Mouse (Mus musculus): ENCODE results near the gene Git1.

Gene Git1

GRCm38 (mm10) chr11:77502481-77502880, 9.1 kb downstream of the Git1 start:
- DNase-seq (ENCODE audit: low spot score) = no peak

- DNase-seq (ENCODE audit: low spot score) = no peak
Observed at GRCm38 (mm10) chr11:77503511-77503910, 10.1 kb downstream of the Git1 start.

GRCm38 (mm10) chr11:77504377-77504776, 11.0 kb downstream of the Git1 start:
- no peak for DNase-seq (ENCODE audit: low spot score)

DNA sequence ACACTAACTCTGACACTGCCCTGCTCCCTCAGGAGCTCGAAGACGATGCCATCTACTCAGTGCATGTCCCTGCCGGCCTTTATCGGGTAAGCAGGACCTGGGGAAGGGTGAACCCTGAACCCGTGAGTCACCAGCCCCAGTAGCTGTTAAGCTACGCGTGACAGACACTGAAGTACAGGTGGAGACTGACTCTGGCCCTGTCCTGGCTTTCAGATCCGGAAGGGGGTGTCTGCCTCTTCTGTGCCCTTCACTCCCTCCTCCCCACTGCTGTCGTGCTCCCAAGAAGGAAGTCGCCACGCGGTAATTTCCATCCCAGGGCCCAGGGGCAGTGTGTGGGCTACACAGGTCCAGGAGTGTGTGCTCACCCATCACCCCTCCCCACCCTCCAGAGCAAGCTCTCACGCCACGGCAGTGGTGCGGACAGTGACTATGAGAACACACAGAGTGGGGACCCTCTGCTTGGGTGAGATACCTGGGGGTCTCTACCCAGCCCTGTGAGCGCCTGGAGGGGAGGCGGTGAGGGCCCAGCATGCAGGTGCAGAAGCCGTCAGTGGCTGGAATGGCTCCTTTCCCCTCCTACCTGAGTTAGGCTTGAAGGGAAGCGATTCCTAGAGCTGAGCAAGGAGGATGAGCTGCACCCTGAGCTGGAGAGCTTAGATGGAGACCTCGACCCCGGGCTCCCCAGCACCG, 12.1 kb downstream of the Git1 start:
- no peak for DNase-seq (ENCODE audit: low spot score)

DNA sequence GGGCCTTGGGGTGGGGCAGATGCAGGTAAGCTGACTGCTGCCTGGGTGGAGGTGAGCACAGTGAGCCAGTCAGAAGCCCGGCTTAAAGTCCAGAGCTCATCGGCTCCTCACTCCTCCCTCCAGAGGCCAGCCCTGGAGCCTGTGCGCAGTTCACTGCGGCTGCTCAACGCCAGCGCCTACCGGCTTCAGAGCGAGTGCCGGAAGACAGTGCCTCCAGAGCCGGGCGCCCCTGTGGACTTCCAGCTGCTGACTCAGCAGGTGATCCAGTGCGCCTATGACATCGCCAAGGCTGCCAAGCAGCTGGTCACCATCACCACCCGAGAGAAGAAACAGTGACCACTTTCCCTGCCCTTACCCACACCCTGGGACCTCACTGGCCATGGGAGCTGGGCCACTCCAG, 12.9 kb downstream of the Git1 start:
- no peak for DNase-seq (ENCODE audit: low spot score)

- no peak for DNase-seq (ENCODE audit: low spot score)
Observed at GRCm38 (mm10) chr11:77506941-77507340, 13.6 kb downstream of the Git1 start.

DNA sequence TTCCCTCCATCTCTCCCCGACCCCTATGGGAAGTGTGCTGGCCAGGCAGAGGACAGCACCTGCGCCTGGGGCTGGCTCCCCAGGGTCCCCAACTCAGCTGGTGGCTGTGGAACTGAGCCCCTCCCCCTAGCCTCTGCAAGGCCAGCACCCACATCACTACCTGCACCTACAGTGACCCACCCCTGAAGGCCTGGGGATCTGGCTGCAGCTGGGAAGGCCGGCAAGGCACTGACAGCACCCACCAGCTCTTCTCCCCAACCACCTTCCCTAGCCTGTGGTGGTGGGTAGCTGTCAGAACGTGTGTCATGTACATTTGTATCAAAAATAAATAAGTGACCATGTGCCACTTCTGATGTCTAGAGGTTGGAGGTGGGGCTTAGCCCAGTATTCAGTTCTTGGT, 14.1 kb downstream of the Git1 start:
- no peak for DNase-seq (ENCODE audit: low spot score)

GRCm38 (mm10) chr11:77508068-77509021, 15.0 kb downstream of the Git1 start:
- peak; percentile 82 for DNase-seq (ENCODE audit: low spot score)

DNA sequence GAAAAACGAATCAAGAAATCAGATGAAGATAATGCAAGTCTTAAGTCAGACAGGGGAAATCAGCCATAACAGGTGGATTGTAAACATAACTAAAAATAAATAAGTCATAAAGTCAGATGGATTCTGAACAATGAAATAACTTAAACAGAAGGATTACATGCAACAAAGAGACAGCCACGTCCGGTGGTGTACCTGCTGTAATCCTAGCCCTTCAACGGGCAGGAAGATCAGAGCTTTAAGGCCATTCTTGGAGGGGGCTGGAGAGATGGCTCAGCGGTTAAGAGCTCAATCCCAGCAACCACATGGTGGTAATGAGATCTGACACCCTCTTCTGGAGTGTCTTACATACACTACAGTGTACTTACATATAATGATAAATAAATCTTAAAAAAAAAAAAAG, 18.0 kb downstream of the Git1 start:
- DNase-seq (ENCODE audit: low spot score) = no peak

DNA sequence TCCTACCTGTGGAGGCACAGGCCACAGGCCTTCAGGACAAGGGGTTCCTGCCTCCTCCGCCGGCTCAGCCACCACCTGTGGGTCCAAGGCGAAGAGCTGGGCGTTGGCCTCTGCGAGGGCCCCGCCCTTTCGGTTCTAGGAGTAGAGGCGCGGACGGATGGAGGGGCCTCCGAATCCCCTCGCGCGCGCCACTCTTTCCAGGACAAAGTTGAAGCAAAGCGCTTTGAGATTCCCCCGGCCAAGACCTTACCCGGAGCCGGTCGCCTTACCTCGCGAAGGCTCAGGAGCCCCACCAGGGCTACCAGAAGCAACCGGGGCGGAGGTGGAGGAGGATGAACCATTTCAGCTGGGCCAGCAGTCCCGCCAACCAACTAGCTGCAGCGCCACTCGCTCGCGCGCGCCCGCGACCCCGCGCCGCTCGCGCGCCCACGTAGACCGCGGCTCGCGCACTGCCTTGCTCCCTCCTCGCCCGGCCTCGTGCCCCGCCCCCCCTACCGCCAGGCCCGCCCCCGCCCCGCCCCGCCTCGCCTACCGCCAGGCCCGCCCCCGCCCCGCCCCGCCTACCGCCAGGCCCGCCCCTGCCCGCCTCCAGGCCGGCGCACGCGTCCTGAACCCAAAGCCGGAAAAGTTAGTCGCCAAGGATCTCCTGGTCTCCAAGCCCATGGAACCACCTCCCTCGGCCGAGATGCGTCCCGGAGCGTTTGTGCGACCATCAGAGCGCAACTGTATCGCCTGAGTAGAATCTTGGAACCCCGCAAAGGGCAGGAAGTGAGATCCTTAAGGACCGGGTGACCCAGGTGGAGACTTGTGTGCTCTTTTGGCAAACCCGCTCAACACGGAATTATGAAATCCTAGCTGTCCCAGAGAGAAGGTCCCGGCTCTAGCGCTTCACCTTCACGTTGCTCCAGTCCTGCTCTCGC, 19.8 kb downstream of the Git1 start:
- DNase-seq (ENCODE audit: low spot score) = peak; percentile 89

GRCm38 (mm10) chr11:77513811-77514170, 20.4 kb downstream of the Git1 start:
- DNase-seq (ENCODE audit: low spot score) = peak; percentile 53

GRCm38 (mm10) chr11:77514281-77514831, 21.0 kb downstream of the Git1 start:
- DNase-seq (ENCODE audit: low spot score) = peak; percentile 54

GRCm38 (mm10) chr11:77514832-77515636, 21.7 kb downstream of the Git1 start, which contains the start of gene Abhd15:
Abhd15 (plus strand) TSS chr11:77515121.
- peak; percentile 87 for DNase-seq (ENCODE audit: low spot score)

- DNase-seq (ENCODE audit: low spot score) = peak; percentile 45
Observed at GRCm38 (mm10) chr11:77515637-77516552, 22.5 kb downstream of the Git1 start, which contains the start of gene Trp53i13. Trp53i13 (minus strand) TSS chr11:77515980.

DNA sequence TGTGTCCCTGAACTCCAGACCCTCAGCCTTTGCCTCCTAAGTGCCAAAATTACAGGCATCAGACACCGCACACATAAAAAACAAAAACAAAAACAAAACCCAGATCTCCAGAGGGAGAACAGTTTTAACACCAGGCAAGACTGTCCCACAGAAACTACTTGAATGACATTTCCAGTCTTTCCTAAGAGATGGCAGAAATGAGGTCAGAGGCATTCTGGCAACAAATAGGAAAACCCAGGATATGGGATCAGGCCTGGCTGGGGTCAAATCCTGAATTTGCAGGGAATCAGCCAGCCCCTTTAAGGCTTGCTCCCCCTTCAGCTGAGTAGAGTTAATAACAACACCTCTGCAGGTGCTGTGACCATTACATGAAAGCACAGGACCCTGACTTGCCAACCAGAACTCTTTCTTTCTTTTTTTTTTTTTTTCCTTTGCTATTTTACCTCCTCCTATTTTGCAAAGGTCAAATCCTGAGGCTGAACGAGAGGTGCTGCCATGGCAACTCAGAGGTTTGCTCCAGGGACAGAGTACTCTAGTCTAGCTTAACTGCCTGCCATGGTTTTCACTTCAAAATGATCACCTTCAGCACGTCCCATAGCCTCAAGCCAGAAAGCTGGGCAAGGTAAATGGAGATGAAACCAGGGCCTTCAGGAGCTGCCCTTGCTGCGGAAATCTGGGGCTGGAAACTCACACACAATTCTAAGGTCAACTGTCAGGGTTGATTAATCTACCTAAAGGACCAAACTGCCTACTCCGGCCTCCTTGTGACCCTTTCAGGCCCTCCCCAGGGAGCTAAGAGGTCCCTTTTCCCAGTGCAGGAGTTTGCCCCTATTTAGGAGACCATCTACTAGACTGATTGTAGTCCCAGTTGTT, 23.4 kb downstream of the Git1 start:
- peak; percentile 27 for DNase-seq (ENCODE audit: low spot score)

DNA sequence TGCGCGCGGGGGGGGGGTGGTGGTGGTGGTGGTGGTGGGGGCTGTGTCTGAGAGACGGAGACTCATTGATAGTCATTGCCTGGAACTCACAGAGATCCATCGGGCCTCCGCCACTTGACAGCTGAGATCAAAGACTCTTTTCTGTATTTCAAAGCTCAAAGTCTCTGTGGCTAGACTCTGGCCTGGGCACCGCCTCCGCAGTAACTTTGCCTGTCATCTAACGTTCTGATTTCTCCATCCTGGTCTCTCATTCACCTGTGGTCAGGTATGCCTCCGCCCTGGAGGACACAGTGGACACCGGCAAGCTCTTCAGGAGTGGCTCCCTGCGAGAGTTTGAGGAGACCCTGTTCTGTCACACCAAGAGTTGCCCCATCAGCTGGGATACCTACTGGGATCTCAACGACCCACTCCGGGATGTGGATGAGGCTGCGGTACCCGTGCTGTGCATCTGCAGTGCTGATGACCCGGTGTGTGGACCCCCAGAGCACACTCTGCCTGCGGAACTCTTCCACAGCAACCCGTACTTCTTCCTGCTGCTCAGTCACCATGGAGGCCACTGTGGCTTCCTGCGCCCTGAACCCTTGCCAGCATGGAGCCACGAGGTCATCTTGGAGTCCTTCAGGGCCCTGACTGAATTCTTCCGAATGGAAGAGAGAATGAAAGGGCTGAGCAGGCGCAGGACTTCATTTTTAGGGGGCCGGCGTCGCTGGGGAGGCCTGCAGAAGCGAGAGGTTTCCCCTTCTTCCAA, 24.9 kb downstream of the Git1 start:
- DNase-seq (ENCODE audit: low spot score) = no peak

GRCm38 (mm10) chr11:77519043-77519442, 25.7 kb downstream of the Git1 start, which contains the start of gene Gm10392:
Gm10392 (minus strand) TSS chr11:77519198.
- DNase-seq (ENCODE audit: low spot score) = no peak

Measured in embryo, embryonic 10 days (tissue).